Mouse (Mus musculus): ENCODE data around the gene Rnf13.
A peak's percentile ranks its signal among the peaks of the same experiment; 100 is the strongest.
"Not testable (repeated sequence)": the region's sequence is repeated elsewhere in the genome, so short reads cannot be mapped to it uniquely, and the experiment has no call there.

The Rnf13 gene

DNA sequence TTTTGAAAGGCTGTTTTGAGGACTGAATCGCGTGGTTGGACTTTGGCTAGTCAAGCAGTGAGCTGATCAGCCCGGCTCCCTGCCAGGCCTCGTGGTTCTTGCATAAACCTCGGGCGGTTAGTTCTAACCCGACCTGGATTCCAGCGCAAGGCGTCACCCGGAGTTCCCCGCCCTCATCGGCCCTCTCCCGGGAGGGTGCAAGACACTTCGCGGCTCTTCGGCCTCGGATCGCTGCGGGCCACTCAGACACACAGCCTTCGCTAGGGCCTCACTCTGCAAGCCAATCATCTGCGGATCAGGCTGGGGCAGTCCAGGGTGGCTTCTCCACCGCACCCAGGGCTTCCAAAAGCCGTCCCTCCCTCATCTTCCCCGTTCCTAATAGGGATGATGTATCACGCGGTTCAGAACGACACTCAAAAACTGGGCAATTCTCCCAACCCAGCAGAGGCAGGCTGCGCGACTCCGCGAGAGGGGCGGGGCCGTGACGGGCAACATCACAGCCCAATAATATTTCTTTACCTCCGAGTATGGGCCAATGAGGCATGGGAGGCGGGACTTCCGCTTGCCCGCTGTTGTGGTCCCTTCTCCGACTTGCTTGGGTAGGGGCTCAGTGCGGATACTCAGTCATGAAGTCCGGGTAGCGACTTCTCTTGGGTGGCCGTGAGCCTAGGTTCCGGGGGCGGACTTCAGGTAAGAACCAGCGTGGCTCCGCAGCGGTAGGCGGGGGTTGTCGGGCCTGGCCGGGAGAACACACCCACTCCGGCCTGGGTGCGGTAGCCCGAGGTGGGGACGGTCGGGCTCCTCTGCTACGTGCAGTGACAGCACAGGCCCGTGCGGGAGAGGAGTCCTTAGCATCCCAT, at the start of gene Rnf13:
TSS of gene Rnf13 (plus strand) at position 552 of the 860 bp plus-strand sequence.
- DNase-seq (ENCODE audit: low spot score in 2 of 2): peak; percentile 89 to 94

DNA sequence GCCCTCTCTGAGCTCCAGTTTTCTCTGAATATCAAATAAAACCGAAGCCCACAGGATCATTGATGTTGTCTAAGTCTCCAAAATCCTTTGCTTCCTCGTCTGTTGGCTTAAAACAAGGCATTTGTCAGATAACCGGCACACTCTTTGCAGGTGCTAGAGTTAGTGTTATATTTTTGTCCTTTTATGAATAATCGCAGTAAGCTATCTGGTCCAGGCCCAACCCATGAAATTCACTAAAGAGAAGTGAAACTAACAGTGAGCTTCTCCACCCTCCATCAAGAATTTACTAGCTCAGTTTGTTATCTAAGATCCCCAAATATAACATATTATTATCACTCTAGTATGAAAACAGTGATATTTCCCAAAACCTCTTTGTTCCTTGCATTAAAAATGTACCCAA, 44.1 kb upstream of the Rnf13 start:
- DNase-seq (ENCODE audit: low spot score in 2 of 2): no peak

DNA sequence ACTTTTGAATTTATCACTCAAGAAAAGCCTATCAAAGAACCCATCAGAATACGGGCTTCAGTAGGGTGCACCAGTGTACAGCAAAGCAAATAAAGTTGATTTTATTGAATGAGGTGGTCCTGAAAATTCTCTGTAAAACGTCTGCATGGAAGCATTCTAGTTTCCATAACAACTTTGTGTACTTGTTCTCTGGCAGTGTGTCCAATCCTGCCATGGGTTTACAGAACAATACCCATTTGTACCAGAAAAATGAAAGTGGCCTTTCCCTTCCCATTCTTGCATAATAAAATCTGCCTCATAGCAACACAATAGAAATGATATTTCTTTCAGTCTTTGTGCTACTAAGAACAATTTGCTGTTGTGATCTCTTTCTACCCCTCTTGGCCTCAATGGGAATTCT, 43.1 kb upstream of the Rnf13 start, which contains the start of gene Ankub1:
TSS of gene Ankub1 (minus strand) at position 81 of the 400 bp plus-strand sequence.
- no peak for DNase-seq (ENCODE audit: low spot score in 2 of 2)

DNA sequence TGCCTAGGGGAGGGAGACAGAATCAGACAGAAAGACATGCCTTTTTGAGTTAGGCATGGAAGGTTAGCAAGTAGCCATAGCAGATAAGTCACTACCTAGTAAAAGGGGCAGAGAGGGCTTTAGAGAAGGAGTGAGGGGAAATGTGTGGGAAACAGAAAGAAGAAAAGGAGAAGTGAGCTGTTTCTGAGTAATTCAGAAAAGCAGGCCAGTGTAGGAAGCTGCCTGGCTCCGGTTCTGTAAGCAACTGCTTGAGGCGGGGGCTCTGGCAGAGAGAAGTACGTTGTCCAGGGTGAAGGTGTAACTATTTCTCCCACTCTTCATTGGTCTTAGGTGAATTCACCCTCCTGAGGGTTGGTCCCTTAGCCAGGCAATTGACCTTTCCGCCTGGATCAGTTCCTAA, 39.6 kb upstream of the Rnf13 start:
- DNase-seq (ENCODE audit: low spot score in 2 of 2): no peak

DNA sequence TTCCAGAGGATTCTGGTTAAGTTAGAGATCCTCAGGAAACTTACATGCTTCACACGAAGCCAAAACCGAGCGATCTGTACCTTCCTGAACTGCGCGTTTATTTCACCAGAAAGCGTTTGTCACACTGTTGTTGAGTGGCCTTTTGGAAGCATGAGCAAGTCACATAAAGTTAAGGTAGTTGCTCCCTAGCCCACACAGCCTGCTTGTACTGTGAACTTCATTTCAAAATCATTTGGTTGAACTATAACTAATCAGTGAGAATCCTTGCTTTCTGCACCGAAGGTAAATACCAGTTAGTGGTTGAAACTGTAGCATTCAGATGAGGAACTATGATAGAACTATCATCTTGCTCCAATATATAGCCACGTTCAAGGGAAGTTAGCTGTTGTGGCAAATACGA, 39.1 kb upstream of the Rnf13 start:
- DNase-seq (ENCODE audit: low spot score in 2 of 2): no peak

DNA sequence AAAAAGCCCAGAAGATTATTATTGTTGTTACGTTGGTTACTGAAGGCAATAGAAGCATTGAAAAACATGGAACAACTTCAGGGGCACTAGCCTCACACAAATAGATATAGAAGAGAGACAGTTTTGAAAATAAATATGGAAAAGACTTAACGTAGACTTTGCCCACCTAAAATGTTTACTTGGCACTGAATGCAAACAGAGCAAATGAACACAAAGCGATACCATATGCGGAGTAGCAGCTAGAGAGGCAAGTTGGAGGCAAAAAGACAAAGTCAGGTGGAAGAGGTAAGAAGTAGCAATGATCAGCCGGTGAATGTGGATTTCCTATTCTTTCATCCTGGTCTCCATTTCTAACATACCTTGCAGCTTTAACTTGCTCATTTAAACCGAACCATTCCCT, 21.7 kb upstream of the Rnf13 start:
- DNase-seq (ENCODE audit: low spot score in 2 of 2): no peak

DNA sequence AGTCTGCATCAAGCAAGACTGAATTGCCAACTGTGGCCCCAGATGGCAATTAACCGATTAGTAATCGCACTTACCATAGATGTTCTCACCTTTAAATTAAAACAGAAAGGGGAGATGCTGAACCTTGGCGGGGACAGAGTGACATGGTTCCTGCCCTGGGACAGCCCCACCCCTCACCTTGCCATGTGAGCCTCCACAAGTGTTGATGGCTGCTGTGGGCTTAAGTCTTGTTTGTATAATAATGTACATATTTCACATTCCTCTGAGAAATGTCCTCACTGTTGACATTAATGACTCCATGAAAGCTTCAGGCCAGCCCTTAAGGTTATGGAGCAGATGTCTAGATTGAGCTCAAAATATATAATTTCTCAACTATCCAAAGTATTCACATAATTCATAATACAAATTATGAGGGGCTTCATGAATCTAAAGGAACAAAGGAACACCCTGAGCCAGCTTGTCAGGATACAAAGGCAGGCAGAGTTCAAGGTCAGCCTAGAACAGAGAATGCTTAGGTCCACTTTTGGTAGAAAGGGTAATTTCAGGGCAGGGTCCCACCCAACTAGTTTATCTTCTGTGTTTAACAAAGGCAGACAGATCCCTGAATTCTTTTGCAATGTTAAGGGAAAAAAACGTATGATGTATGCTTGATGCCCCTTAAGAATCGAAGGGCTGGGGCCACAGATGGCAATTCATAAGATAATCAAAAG, 3.5 kb upstream of the Rnf13 start:
- no peak for DNase-seq (ENCODE audit: low spot score in 2 of 2)

DNA sequence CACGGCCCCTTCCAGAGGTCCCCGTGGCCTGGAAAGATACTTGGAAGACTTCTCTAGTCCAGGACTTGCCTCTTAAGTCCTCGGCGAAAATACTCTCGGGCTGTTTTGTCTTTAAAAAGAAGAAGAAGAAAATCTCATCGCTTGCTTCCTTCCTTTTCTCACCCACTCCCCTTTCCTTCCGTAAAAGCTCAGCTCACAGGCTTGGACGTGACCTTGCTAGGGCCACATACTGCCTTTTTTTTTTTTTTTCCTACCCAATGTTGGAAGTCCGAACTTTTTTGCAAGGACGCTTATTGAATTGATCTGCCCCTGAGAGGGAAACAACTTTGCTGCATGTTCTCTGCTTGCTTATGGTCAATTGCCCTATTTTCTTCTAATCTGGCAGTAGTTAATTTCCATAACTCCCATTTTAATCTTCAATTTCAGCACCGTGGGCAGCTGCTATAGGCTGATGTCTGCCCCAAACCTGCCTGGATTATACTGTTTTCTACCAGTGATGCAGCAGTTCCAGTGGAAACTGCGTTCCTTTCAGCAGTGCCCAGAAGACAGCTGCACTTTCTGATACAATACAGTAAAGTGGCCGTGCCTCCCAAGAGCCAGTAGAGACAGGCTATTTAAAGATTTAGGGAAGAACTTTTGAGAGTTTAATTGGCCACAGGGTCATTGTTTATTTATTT, 695 bp downstream of the Rnf13 start:
- DNase-seq (ENCODE audit: low spot score in 2 of 2): no peak

DNA sequence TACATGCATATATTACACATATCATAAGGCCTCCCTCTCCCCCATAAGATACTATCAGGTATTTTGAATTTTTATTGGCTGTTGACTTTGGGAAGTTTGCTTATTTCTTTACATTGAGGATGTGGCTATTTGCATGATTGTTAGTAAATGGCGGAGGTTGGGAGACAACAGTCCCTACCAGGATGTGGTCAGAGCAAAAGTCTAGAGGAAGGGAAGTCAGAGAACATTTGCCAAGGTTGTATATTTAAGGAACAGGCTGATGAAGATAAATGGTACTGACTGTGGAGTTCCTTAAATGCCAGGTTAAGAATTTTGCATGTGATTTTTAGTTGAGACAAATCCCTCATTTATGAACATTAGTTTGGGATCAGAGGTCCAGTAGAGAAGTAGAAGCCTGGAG, 4.0 kb downstream of the Rnf13 start:
- DNase-seq (ENCODE audit: low spot score in 2 of 2): no peak

DNA sequence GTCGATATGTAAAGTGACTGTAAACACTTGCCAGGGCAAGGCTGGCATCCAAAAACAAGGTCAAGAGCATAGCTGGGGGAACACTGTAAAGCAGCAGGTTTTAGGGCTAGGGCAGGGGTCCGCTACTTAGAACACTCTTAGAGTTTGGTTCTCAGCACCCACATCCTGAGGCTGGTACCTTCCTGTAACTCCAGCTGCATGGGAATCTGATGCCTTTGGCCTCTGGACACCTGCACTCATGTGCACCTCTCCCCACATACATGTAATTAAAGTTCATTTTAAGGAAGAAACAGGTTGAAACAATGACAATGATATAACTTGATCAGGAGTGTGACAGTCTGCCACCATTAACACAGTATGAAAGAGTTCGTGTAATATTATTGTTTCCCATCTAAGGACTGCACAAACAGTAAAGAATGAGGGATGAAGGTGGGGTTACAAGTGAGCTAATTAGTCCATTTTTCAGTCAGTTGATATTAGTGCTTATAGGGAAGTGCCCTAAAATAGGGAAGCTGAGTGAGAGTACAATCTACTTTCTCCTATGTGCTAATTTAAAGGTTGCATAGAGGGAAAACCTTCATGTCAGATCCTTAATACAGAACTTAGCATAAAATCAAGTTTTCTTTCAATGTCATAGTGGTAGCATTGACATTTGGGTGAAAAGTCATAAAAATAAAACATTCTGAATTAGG, 12.9 kb downstream of the Rnf13 start:
- no peak for DNase-seq (ENCODE audit: low spot score in 2 of 2)

DNA sequence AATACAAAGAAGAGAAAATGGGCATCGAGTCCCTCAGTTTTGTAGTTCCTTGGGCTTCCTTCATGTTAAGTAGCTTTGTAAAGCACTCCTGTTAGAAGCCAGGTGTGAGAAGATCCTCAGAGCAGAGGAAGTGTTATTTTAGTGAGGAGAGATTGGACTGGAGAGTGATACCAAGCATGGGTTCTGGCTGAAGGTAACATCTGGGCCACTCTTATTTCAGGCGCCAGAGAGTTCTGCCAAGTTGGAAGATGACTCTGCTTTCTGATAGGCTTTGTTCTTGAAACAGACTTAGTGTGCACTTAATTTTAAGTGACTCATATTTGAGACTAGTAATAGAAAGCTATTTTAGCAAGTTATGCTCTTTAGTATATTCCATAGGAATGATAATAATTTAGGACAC, 41.1 kb downstream of the Rnf13 start:
- DNase-seq (ENCODE audit: low spot score in 2 of 2): no peak

DNA sequence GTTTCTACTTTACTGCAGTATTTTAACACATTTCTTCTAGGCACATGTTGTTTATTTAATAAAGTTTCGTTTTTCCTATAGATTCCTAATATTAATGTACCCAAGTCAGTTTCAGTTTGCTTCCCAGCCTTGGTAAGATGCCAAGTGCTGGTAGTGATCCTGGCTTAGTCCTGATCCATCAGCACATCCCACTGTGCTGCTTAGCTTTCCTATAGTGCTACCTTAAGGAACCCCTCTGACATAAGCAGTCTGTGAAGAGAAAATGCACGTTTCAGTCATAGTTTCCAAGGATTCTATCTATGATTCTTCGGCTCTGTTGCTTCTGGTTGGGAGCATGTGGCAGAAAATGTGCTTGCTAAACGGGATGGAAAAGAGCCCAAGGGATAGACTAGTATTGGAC, 52.6 kb downstream of the Rnf13 start:
- no peak for DNase-seq (ENCODE audit: low spot score in 2 of 2)

DNA sequence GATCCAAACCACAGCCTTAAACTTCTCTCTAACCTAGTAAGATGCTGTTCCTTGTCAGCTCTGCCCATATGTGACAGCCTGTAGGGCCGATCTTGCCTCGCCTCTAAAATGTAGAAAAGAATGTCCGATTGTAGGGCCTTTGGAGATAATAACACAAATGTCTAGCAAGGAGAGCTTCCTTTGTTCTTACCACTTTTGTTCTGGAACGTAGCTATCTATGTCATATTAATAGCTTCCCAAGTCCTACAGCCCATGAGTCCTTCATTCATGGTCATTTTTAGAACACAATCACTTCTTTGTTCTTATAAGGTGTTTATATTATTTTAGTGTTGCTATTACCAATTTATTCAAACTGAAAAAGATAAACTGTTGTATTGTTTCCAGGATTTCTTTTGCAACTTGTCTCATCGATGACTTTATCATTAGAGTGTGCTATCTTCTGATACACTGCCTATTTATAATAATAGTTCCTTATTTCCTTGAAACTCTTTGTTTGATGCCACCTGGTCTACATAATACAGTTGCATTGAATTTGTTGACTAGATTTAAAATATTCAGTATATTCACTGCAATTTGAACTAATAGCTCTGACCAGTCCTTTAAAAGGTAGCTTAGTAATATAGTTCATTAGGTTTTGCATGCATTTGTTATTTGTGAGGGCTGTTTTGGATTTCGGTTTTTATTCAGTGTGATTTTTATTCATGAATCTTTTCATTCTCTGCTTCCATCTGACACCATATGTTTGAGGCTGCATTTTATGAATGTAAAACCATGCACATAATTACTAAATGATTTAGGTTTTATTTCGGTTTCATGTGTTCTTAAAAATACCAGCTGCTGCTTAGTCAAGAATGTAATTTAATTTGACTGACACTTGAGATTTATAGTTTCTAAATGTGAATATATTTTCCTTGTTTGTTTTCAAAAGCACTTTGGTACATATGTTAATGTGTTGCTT, 53.4 kb downstream of the Rnf13 start:
- no peak for DNase-seq (ENCODE audit: low spot score in 2 of 2)

DNA sequence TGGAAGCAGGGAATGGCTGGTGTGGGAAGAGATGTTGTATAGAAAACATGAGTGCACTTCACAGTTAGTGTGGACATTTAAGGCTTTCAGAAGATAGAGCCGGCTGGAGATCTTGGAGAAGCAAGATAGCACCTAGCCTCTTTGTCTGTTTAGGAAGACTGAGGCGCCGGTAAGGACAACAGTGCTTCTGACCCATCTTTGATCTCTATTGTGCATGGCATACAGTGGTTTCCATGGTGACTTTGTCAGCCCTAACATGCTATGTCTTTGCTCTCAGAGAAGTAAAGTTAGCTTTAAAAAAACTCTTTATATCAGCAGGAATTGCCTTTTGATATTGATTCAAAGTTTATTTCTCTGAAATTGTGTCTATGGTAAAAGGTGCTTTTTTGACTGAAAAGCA, 55.2 kb downstream of the Rnf13 start:
- no peak for DNase-seq (ENCODE audit: low spot score in 2 of 2)

DNA sequence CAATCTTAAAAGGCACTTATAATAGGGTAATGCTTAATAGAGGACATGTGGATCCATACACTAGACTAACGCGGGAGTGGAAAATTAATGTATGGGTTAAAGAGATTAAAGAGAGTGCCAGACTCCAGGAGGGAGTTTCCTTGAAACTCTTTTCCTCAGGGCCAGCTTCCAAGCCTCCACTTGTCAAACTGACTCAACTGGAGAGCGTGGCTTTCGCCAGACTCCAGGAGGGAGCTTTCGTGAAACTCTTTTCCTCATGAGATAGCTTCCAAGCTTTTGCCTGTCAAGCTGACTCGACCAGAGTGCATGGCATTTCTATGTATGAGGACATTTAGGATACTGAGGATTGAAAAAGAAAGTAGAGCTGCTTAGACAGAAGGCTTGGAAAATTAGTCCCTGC, 59.2 kb downstream of the Rnf13 start:
- not testable (repeated sequence) for DNase-seq (ENCODE audit: low spot score in 2 of 2)

DNA sequence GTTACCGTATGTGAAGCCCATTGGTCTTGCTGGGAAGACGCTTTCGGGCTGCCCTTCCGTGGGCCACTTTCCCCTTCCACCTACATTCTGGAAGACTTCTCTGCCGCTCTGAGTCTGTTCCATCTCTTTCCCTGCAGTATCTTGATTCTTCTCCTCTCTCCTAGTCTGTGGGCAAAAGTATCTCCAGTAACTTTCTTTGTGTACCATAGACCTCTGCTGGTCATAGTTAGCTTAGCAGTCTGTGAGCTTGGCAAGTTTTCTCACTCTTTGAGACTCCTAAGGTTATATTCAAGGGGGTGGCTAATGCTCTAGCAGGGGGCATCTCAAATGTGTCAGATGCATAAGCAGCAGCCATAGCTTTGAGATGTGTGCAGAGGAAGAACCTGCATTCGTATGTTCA, 79.6 kb downstream of the Rnf13 start:
- DNase-seq (ENCODE audit: low spot score in 2 of 2): no peak

DNA sequence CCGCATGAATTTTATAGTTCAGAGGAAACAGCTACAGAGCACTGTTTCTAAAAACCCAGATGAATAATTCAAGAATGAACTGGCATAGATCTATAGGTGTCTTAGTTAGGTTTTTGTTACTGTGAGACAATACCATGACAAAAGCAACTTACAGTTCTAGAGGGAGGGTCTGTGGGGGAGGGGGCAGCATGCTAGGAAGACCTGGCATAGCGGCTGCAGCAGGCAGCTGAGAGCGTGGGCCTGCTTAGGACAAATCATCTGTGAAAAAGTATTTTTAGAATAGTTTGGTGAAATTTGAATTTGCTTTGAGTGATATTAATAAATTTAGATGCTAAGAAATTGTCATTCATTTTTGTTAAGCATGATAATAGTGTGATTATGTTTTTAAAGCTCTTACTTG, 90.0 kb downstream of the Rnf13 start:
- no peak for DNase-seq (ENCODE audit: low spot score in 2 of 2)

DNA sequence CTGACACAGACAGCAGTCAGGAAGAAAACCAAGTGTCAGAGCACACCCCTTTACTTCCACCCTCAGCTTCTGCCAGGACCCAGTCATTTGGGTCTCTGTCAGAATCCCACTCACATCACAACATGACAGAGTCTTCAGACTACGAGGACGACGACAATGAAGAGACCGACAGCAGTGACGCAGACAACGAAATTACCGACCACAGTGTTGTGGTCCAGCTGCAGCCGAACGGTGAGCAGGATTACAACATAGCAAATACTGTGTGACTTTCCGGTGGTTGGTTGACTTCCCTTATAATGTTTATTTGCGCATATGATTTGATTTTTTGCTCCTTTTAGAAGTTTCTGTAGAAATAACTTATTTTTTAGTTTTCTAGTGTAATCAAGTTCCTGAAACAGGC, 97.7 kb downstream of the Rnf13 start:
- DNase-seq (ENCODE audit: low spot score in 2 of 2): no peak

DNA sequence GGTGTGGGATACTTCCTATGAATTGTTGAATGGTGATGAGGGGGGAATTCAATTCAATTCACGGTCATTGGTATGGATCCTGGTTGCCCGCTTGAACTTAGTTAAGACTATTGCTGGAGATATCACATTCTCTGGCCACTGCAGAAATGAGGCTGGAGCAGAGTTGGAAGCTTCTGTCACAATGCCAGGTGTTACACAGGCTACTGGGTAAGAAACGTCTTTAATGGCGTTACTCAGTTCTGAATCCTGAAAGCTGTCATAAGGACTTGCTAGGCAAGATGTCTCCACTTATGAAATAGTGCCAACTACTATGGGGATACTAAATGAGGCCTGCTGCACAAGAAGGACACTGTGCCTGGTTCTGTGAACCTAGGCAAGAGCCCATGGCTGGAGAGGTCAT, 101.0 kb downstream of the Rnf13 start:
- DNase-seq (ENCODE audit: low spot score in 2 of 2): no peak

DNA sequence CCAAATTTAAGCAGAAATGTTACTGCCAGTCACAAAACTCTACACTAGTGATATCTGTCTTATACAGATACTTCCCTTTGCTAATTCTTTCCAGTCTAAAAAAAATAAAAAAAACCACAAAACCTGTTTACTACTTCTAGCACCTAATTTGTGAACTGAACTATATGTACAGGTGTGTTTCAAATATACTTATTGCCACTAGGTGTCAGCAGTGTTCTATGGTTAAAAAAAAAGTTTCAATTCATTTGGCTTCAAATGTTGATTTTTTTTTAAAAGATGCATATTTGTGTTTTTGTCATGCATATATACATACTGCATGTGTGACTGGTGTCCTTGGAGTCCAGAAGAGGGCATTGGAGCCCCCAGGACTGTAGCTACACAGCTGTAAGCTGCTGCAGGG, 107.9 kb downstream of the Rnf13 start:
- DNase-seq (ENCODE audit: low spot score in 2 of 2): no peak
